Mouse (Mus musculus) macrophage (primary cell): Measurements from ENCODE around the gene Lpin2. TPM values are rescaled to one million over a fixed set of nuclear protein-coding genes. Genes with fewer than 3 reads are reported as not detected.
A peak's percentile ranks its signal among the peaks of the same experiment; 100 is the strongest.

ENCODE experiments used
- H3K27ac ChIP-seq: fragments of 350-480 bp; formaldehyde crosslinking; 2 replicates; pipeline ENCODE4 v1.9.0; 2021
- H3K36me3 ChIP-seq: fragments of 350-480 bp; formaldehyde crosslinking; 2 replicates; pipeline ENCODE4 v1.9.0; 2021; ENCODE audit errors: inconsistent target
- H3K4me3 ChIP-seq: fragments of 350-480 bp; formaldehyde crosslinking; 2 replicates; pipeline ENCODE4 v1.9.0; 2021; ENCODE audit errors: inconsistent target
- H3K79me2 ChIP-seq: fragments of 350-480 bp; formaldehyde crosslinking; 2 replicates; pipeline ENCODE4 v1.9.0; 2021; ENCODE audit errors: inconsistent target
- WGBS: methylation state at CpG from one replicate; pipeline ENCODE4 v1.1.7; 2026; ENCODE audit warnings: inconsistent platforms; ENCODE audit not compliant: missing documents; 5-methylcytosine and 5-hydroxymethylcytosine counted together
- polyA plus RNA-seq: library from polyadenylated mRNA; stranded (reverse); fragments of 250-400 nt; gene quantifications from 3 replicates; pipeline ENCODE4 v1.2.4, GENCODE M21; 2018; ENCODE audit warnings: inconsistent platforms

The Lpin2 gene
- polyA plus RNA-seq, 1 experiment from 2014 or later, result 42.3 TPM

DNA sequence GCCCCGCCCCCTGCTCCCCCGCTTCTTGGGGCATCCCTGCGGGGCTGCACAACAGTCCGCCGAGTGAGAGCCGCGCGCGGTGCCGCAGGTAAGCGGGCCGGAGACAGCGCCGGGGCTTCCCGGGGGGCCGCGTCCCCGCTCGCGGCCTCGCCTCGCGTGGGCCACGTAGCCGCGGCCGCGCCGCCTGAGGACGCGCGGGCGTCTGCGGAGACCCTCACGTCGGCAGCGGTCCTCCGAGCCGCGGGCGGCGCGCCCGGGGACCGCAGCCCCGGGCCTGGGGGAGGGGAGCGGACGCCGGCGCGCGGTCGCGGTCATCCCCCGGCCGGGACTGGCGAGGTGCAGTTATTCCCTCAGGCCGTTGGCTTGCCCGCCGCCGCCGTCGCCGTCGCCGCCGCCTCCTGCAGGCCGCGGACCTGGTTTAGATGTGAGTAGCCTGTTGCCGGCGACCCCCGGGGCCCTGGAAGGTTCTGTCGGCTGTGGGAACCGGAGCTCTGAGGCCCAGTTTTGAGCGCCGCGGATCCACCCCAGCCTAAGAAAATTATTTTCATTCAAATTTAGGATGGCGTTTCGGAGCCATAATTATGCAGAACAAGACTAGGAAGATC lies 1.4 kb downstream of the Lpin2 start:
- Histone ChIP-seq H3K27ac (peak overlapping the region; percentile 33), H3K4me3 (peak overlapping the region; percentile 63), H3K79me2 (peaks cover 49% of the 10 kb centered on the region), H3K36me3 (no peaks in the 10 kb centered on the region)
- 0% methylated on average over 69 of the region's 79 CpGs for WGBS

- Histone ChIP-seq H3K4me3 (peak overlapping the region; percentile 63), H3K27ac (peak overlapping the region; percentile 33), H3K79me2 (peaks cover 57% of the 10 kb centered on the region), H3K36me3 (no peaks in the 10 kb centered on the region)
- 3% methylated on average over 22 of the region's 22 CpGs for WGBS
Measured at GRCm38 (mm10) chr17:71184356-71185111, 2.2 kb downstream of the Lpin2 start.

GRCm38 (mm10) chr17:71185368-71185767 lies 3.0 kb downstream of the Lpin2 start:
- Histone ChIP-seq H3K4me3 (peak overlapping the region; percentile 63; the same call in 1 of the 2 replicates), H3K36me3 (no peaks in the 10 kb centered on the region), H3K79me2 (peaks cover 65% of the 10 kb centered on the region), H3K27ac (no peak overlapping the region)
- 81% methylated on average over 1 of the region's 1 CpGs for WGBS

- 0 out of 2 replicates have a peak overlapping the region, but pooled peaks have one; percentile 2 for H3K27ac ChIP-seq
- no peaks in the 10 kb centered on the region for H3K36me3 ChIP-seq
- no peak overlapping the region; the same call in 1 of the 2 replicates for H3K4me3 ChIP-seq
- peaks cover 100% of the 10 kb centered on the region for H3K79me2 ChIP-seq
- 21% methylated on average over 7 of the region's 7 CpGs for WGBS
Measured at GRCm38 (mm10) chr17:71190589-71190988, 8.2 kb downstream of the Lpin2 start.

DNA sequence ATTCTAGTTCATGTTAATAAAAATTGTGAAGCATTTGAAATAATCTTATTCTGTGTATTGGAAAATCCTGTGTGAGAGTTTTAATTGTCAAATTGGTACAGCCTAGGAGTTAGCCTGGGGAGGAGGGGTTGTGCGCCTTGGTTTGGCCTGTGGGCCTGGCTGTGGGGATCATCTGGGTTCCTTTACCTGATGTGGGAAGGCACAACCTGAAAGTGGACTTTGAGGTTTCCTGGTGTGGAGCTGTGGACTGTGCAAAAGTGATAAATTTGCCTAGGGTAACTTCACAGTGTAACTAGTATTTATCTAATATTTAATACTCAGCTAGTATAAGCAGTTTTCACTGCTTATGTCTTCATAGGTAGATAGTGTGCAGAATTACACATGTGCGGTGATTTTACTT lies 8.7 kb downstream of the Lpin2 start:
- Histone ChIP-seq H3K4me3 (no peak overlapping the region; the same call in 1 of the 2 replicates), H3K27ac (0 out of 2 replicates have a peak overlapping the region, but pooled peaks have one; percentile 2), H3K36me3 (no peaks in the 10 kb centered on the region), H3K79me2 (peaks cover 100% of the 10 kb centered on the region)
- 78% methylated on average over 2 of the region's 2 CpGs for WGBS

- H3K4me3 ChIP-seq, result no peak overlapping the region
- H3K27ac ChIP-seq, result no peak overlapping the region
- peaks cover 100% of the 10 kb centered on the region for H3K79me2 ChIP-seq
- H3K36me3 ChIP-seq, result no peaks in the 10 kb centered on the region
- WGBS, result 84% methylated on average over 8 of the region's 8 CpGs
Measured at GRCm38 (mm10) chr17:71191651-71192419, 9.5 kb downstream of the Lpin2 start.

DNA sequence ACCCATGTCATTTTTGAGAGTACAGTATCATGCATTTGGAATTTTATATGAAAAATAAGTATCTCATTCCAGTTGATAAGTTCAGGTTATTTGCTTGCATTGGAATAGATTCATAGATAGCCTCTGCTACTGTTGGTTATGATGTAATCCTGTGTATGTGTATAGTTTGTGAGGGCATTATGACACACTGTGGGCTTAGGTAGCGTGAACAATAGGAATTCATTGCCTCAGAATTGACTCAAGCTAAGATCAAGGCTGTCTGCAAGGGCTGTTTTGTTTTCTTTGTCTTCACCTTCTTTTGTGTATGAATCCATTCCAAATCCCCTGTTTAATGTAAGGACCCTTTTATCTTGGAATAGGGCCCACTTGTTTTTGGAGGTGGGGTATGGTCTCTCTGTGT lies 10.7 kb downstream of the Lpin2 start:
- Histone ChIP-seq H3K36me3 (no peaks in the 10 kb centered on the region), H3K4me3 (no peak overlapping the region), H3K27ac (no peak overlapping the region), H3K79me2 (peaks cover 100% of the 10 kb centered on the region)
- WGBS, result 83% methylated on average over 1 of the region's 1 CpGs

DNA sequence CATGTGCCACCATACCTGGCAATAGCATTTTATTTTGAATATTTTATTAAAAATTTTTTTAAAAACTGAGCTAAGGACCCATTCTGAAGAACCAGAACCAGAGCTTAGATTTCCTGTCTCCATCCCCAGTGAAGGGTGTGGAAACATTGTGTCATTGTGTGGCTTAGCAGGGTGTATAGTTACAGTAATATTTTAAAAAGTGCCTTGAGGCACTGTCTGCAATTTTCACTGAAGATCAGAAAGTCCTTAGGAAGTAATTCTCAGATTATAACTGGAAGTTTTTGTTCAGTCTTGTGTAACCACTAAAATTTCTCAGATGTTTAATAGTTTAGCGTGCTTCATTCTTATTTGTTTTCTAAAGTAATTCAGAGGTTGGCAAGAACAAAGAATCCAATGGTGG lies 11.1 kb downstream of the Lpin2 start:
- Histone ChIP-seq H3K4me3 (no peak overlapping the region), H3K27ac (no peak overlapping the region), H3K79me2 (peaks cover 100% of the 10 kb centered on the region), H3K36me3 (no peaks in the 10 kb centered on the region)
- WGBS, result 93% methylated on average over 1 of the region's 1 CpGs

DNA sequence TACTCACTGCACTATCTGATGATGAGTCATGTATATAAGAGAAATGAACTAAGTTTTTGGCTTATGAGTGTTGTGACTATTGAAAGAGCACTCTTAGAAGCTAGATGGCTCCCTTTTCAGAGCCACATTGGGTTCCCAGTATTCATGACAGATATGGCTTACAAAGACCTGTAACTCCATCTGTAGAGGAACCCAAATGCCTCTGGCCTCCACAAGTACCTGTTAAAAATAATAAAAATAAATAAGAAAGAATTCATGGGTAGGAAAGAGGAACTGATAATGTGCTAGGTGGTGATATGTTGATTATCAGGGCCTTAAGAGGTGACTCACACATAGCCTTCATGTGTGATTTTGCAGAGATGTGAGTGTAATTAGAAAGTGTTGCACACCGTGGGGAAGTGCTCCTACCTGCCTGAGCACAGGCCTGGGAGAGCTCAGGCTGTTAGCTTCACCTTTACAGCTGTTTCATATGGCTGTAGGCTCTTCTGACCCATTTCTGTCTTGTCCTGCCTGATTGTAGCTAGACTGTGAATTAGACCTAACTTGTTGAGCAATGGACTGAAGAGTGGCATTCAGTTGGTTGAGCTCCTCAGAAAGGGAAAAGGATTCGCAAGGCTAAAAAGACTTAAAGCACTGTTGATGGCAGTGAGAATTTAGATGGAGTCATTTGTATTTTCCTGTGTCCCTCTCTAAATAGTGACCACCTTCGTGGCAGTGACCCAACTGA lies 12.7 kb downstream of the Lpin2 start:
- Histone ChIP-seq H3K4me3 (no peak overlapping the region), H3K27ac (no peak overlapping the region), H3K36me3 (no peaks in the 10 kb centered on the region), H3K79me2 (peaks cover 100% of the 10 kb centered on the region)
- 58% methylated on average over 3 of the region's 3 CpGs for WGBS

DNA sequence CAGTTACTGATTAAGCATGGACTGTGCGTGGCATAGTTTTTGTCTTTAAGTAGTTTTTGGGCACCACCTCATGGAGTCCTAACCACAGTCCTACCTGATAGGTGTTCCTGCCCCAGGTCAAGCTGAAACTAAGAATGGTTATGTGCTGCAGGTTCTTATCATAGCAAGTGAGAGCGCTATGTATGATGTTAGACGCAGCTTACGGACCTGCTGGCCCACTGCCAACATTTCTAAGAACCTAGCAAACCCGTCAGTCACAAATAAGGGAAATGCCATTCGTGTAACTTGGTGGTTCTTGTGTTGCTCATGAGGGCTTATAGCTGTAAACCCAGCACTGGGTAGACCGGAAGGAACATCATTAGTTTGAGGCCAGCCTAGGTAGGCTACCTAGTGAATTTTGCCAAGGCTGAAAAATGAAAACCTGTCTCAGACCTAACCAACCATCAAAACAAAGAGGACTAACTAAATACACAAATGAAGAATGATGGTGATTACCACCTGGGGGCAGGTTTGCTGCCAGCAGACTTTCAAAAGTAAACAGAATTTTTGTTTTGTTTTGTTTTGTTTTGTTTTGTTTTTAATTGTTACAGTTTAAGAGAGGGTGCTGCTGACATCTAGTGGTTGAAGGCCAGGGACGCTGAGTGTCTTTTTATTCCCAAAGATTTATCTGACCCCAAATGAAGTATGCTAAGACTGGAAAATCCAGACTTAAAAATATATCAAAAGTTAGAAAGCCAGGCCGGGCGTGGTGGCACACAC lies 13.5 kb downstream of the Lpin2 start:
- 42% methylated on average over 10 of the region's 10 CpGs for WGBS
- no peak overlapping the region for H3K4me3 ChIP-seq
- no peaks in the 10 kb centered on the region for H3K36me3 ChIP-seq
- no peak overlapping the region for H3K27ac ChIP-seq
- peaks cover 100% of the 10 kb centered on the region for H3K79me2 ChIP-seq

DNA sequence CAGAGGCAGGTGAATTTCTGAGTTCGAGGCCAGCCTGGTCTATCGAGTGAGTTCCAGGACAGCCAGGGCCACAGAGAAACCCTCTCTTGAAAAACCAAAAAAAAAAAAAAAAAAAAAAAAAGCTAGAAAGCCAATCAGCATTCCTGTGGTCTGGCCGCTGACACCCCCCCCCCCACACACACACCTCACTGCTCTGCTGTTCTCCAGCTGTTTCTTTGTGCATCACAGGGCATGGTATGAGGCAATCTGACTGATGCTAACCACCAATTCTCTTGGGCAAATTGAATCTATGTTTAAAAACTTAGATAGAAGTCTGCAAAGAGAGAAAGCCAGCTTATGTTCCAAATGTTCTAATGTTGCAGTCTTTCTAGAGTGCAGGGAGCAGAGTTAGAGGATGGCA lies 14.1 kb downstream of the Lpin2 start:
- H3K36me3 ChIP-seq, result no peaks in the 10 kb centered on the region
- H3K79me2 ChIP-seq, result peaks cover 100% of the 10 kb centered on the region
- WGBS, result 46% methylated on average over 3 of the region's 3 CpGs
- H3K27ac ChIP-seq, result no peak overlapping the region
- H3K4me3 ChIP-seq, result no peak overlapping the region

- no peak overlapping the region for H3K4me3 ChIP-seq
- 68% methylated on average over 3 of the region's 3 CpGs for WGBS
- no peak overlapping the region for H3K27ac ChIP-seq
- peaks cover 100% of the 10 kb centered on the region for H3K79me2 ChIP-seq
- H3K36me3 ChIP-seq, result no peaks in the 10 kb centered on the region
Measured at GRCm38 (mm10) chr17:71199346-71199745, 17.0 kb downstream of the Lpin2 start.

- no peak overlapping the region for H3K27ac ChIP-seq
Measured at GRCm38 (mm10) chr17:71202136-71202535, 19.8 kb downstream of the Lpin2 start.

More at GRCm38 (mm10) chr17:71202136-71202535, 19.8 kb downstream of the Lpin2 start:
- H3K36me3 ChIP-seq, result no peaks in the 10 kb centered on the region
- 100% methylated on average over 4 of the region's 4 CpGs for WGBS
- H3K4me3 ChIP-seq, result no peak overlapping the region
- peaks cover 100% of the 10 kb centered on the region for H3K79me2 ChIP-seq
